Mouse (Mus musculus) intestine, embryonic 14.5 days (tissue): ENCODE data around the gene Fat3. TPM values are rescaled to one million over a fixed set of nuclear protein-coding genes. Genes with fewer than 3 reads are reported as not detected.

Source experiments
- ATAC-seq: fragments of 200-750 bp; cut with Nextera tagmentation; replicated peaks from 2 replicates; pipeline ENCODE4 v1.8.0; 2017; ENCODE audit warnings: low read depth, moderate number of reproducible peaks, moderate TSS enrichment, moderate library complexity; ENCODE audit not compliant: low FRiP score, low TSS enrichment
- DNase-seq: peaks from one replicate; pipeline ENCODE4 v3.0.0-alpha.2; 2018; ENCODE audit warnings: low spot score
- H3K27ac ChIP-seq: fragments of 300-500 bp; sonication (generic); 2 replicates; pipeline ENCODE4 v1.5.1; 2014; ENCODE audit warnings: low read depth, mild to moderate bottlenecking, control low read depth
- H3K27me3 ChIP-seq: fragments of 300-500 bp; sonication (generic); replicated peaks from 2 replicates; pipeline ENCODE4 v1.6.1; 2014; ENCODE audit warnings: low read length, control low read depth; ENCODE audit not compliant: control insufficient read depth, insufficient read depth
- H3K36me3 ChIP-seq: fragments of 300-500 bp; sonication (generic); 2 replicates; pipeline ENCODE4 v1.6.1; 2014; ENCODE audit warnings: low read length, control low read depth; ENCODE audit not compliant: control insufficient read depth, insufficient read depth
- H3K4me1 ChIP-seq: fragments of 300-500 bp; sonication (generic); replicated peaks from 2 replicates; pipeline ENCODE4 v1.6.1; 2014; ENCODE audit warnings: low read length, control low read depth, mixed read lengths; ENCODE audit not compliant: control insufficient read depth, insufficient read depth
- H3K4me2 ChIP-seq: fragments of 300-500 bp; sonication (generic); 2 replicates; pipeline ENCODE4 v1.6.1; 2014; ENCODE audit warnings: low read length
- H3K4me3 ChIP-seq: fragments of 300-500 bp; sonication (generic); 2 replicates; pipeline ENCODE4 v1.5.1; 2014; ENCODE audit warnings: low read depth, low read length, control low read depth, mixed read lengths
- H3K9ac ChIP-seq: fragments of 300-500 bp; sonication (generic); 2 replicates; pipeline ENCODE4 v1.6.1; 2014; ENCODE audit warnings: mild to moderate bottlenecking, low read length
- H3K9me3 ChIP-seq: fragments of 300-500 bp; sonication (generic); 2 replicates; pipeline ENCODE4 v1.6.1; 2016; ENCODE audit warnings: low read length, control low read depth; ENCODE audit not compliant: control insufficient read depth
- WGBS: fragments of 180-500 bp; shearing (Covaris S2); extraction: QIAGEN DNeasy Blood & Tissue Kit; methylation state at CpG from one replicate; pipeline ENCODE4 v1.1.7; 2014; 5-methylcytosine and 5-hydroxymethylcytosine counted together
- polyA plus RNA-seq: library from polyadenylated mRNA; unstranded; fragments of >200 nt; fragmentation: Nextera tagmentation; extraction: Ambion mirVana; gene quantifications from 2 replicates; pipeline ENCODE4 v1.2.1, GENCODE M21; 2014

Gene Fat3
- polyA plus RNA-seq, 1 experiment from 2014 or later: 1.2 TPM

DNA sequence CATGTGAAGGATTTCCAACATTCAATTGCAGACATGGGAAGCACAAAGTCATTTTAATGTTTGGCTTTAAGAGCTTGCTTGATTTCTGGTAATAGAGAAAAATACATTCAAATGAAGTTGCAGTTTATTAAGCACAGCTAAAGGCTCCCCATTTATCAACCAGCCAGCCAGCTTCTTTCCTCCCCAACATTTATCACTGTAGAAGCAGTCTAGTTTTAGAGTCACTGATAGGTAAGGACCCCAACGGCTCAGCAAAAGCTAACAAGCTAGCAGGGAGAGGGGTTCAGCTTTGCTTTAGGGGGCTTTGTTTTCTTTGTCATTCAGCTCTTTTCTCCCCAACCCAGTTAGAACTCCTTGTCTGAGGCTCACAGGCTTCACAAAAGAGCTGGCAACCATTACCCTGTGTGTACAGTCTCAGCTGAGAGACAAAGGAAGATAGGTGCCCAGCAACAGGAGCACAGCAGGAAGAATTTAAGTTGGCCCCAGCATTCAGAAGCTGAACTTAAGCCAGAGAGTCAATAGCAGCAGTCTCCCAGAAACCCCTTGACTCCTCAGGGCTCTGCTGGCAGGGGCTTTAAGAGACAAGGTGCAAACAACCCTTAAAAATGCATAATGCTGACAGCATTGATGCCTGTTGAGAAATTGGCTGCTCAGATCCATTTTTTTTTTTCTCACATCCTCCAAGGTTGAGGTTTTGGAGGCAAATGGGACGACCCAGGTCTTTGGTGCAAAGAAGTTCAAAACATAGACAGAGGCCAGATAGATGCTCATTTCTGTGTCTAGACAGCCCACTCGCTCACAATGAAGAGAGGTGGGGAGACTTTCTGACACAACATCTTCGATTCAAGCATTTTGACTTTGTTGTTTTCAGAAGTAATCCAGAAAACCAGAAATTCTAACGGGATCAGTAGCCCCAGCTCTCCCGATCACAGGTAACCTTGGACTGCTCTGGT, 102.1 kb downstream of the Fat3 start:
- H3K4me2 ChIP-seq: no peak overlapping the region
- H3K27me3 ChIP-seq: no peaks in the 10 kb centered on the region
- no peak overlapping the region for H3K27ac ChIP-seq
- 65% methylated on average over 6 of the region's 6 CpGs for WGBS
- DNase-seq (no peak), ATAC-seq (no peak)
- H3K4me1 ChIP-seq: no peaks in the 10 kb centered on the region
- H3K4me3 ChIP-seq: no peak overlapping the region
- no peaks in the 10 kb centered on the region for H3K9me3 ChIP-seq
- no peaks in the 10 kb centered on the region for H3K36me3 ChIP-seq
- H3K9ac ChIP-seq: no peak overlapping the region

GRCm38 (mm10) chr9:16389141-16389540, 111.9 kb downstream of the Fat3 start:
- ATAC-seq (no peak), DNase-seq (no peak)
- Histone ChIP-seq H3K4me3 (no peak overlapping the region), H3K27me3 (no peaks in the 10 kb centered on the region), H3K36me3 (no peaks in the 10 kb centered on the region), H3K9ac (no peak overlapping the region), H3K9me3 (no peaks in the 10 kb centered on the region), H3K4me2 (no peak overlapping the region), H3K27ac (no peak overlapping the region), H3K4me1 (no peaks in the 10 kb centered on the region)
- WGBS: 30% methylated on average over 4 of the region's 4 CpGs

GRCm38 (mm10) chr9:16387527-16387926, 113.6 kb downstream of the Fat3 start:
- no peaks in the 10 kb centered on the region for H3K4me1 ChIP-seq
- H3K4me2 ChIP-seq: no peak overlapping the region
- no peak overlapping the region for H3K9ac ChIP-seq
- DNase-seq: no peak
- H3K9me3 ChIP-seq: no peaks in the 10 kb centered on the region
- H3K27ac ChIP-seq: no peak overlapping the region
- no peak overlapping the region for H3K4me3 ChIP-seq
- H3K36me3 ChIP-seq: no peaks in the 10 kb centered on the region
- no peak for ATAC-seq
- H3K27me3 ChIP-seq: no peaks in the 10 kb centered on the region

- H3K27me3 ChIP-seq: no peaks in the 10 kb centered on the region
- DNase-seq (no peak), ATAC-seq (no peak)
- 33% methylated on average over 3 of the region's 3 CpGs for WGBS
- H3K4me3 ChIP-seq: no peak overlapping the region
- H3K36me3 ChIP-seq: no peaks in the 10 kb centered on the region
- H3K9me3 ChIP-seq: no peaks in the 10 kb centered on the region
- H3K4me2 ChIP-seq: no peak overlapping the region
- H3K27ac ChIP-seq: no peak overlapping the region
- H3K9ac ChIP-seq: no peak overlapping the region
- H3K4me1 ChIP-seq: no peaks in the 10 kb centered on the region
These were observed 137.4 kb downstream of the Fat3 start for GRCm38 (mm10) chr9:16363713-16364112.

DNA sequence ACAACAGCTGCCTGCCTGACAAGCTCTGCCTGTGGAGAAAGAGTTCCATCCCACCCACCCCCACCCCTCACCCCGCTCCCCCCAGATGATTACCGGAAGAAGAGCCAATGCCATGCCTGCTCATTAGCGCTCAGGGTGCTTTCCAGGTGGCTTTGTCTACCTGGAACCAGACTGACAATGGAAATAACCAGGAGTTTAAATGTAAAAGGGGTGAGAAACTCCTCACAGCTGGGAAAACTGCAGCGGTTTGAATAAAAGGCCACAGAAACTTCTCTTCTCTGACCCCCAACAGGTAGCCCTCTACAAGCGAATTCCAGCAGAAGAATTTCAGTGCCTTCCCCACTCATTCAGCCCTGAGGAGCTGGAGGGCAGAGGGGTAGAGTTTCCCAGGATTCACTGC, 139.3 kb downstream of the Fat3 start:
- no peak overlapping the region for H3K27ac ChIP-seq
- H3K9ac ChIP-seq: no peak overlapping the region
- H3K4me1 ChIP-seq: no peaks in the 10 kb centered on the region
- no peaks in the 10 kb centered on the region for H3K36me3 ChIP-seq
- no peak overlapping the region for H3K4me2 ChIP-seq
- ATAC-seq (no peak), DNase-seq (no peak)
- no peak overlapping the region for H3K4me3 ChIP-seq
- no peaks in the 10 kb centered on the region for H3K27me3 ChIP-seq
- H3K9me3 ChIP-seq: no peaks in the 10 kb centered on the region
- WGBS: 26% methylated on average over 5 of the region's 5 CpGs

DNA sequence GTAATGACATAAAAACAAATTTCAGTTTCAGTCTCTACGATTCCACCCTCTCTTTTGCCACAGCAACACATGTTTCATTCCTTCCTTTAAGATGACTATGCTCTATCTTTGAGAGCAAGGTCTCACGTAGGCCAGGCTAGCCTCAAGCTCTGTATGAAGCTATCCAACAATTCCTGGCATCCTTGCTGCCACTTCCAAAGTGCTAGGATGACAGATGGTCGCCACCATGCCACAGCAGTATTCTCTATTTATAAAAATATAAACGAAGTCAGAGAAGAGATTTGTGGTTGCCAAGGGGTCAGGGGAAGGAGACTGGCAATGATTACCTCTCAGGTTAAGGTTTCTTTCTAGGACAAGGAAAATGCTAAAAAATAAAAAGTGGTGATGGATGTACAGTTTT, 144.4 kb downstream of the Fat3 start:
- 55% methylated on average over 4 of the region's 4 CpGs for WGBS
- Histone ChIP-seq H3K4me2 (no peak overlapping the region), H3K27ac (no peak overlapping the region), H3K27me3 (no peaks in the 10 kb centered on the region), H3K4me1 (0 out of 2 replicates have a peak, but pooled peaks cover 3% of the 10 kb centered on the region), H3K36me3 (no peaks in the 10 kb centered on the region), H3K4me3 (no peak overlapping the region), H3K9me3 (no peaks in the 10 kb centered on the region), H3K9ac (no peak overlapping the region)
- DNase-seq: no peak
- no peak for ATAC-seq

GRCm38 (mm10) chr9:16354906-16355305, 146.2 kb downstream of the Fat3 start:
- no peak for DNase-seq
- H3K36me3 ChIP-seq: no peaks in the 10 kb centered on the region
- ATAC-seq: no peak
- H3K27ac ChIP-seq: no peak overlapping the region
- H3K4me1 ChIP-seq: 0 out of 2 replicates have a peak, but pooled peaks cover 3% of the 10 kb centered on the region
- no peaks in the 10 kb centered on the region for H3K27me3 ChIP-seq
- no peak overlapping the region for H3K4me2 ChIP-seq
- H3K4me3 ChIP-seq: no peak overlapping the region
- H3K9me3 ChIP-seq: no peaks in the 10 kb centered on the region
- WGBS: 36% methylated on average over 1 of the region's 1 CpGs
- no peak overlapping the region for H3K9ac ChIP-seq

DNA sequence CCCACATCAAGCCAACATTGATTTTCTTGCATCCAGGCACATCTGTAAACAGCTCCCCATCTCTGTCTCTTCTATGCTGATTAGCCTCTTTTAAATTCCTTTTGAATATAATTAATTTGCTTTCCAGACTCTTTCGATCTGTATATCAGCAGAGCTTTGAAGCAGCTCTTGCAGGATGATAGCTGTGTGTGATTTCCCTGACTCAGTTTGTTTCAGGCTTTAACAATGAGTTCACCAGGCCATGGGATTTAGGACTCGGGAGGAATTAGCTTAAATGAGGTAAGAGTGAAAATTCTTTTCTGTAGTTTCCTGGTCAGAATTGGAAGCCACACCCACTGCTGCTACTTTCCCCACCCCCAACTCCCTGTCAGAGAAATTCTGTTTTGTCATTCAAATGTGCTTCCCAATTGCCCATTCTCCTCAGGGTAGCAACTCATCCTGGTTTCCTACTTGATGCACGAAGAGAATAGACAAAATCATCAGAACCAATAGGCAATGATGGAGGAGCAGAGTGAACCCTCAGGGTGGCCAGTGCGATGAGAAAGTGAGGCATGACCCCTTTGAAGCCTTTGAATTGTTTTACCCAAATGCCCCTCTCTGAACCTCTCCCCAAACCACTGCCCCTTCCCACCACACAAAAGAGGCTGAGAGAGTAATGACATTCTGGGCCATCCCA, 147.9 kb downstream of the Fat3 start:
- Histone ChIP-seq H3K4me3 (no peak overlapping the region), H3K36me3 (no peaks in the 10 kb centered on the region), H3K9me3 (no peaks in the 10 kb centered on the region), H3K9ac (no peak overlapping the region), H3K4me2 (no peak overlapping the region), H3K4me1 (0 out of 2 replicates have a peak, but pooled peaks cover 3% of the 10 kb centered on the region), H3K27ac (no peak overlapping the region), H3K27me3 (no peaks in the 10 kb centered on the region)
- DNase-seq (no peak), ATAC-seq (no peak)
- WGBS: 49% methylated on average over 4 of the region's 4 CpGs
